Mouse (Mus musculus) heart, adult 2 months (tissue): ENCODE measurements around the gene Olfr127. TPM values are rescaled to one million over a fixed set of nuclear protein-coding genes. Genes with fewer than 3 reads are reported as not detected.
"Not testable (repeated sequence)": the region's sequence is repeated elsewhere in the genome, so short reads cannot be mapped to it uniquely, and the experiment has no call there.

Experiments used
- DNase-seq, 2 experiments: peaks; one replicate each; pipeline ENCODE4 v3.0.0; 2021
- H3K27ac ChIP-seq: fragments of 200-600 bp; 2 replicates; pipeline ENCODE4 v1.8.1; 2022
- H3K27me3 ChIP-seq: fragments of 200-500 bp; 2 replicates; pipeline ENCODE4 v1.6.1; 2012; ENCODE audit warnings: mild to moderate bottlenecking, low read length, inconsistent platforms, mixed read lengths; ENCODE audit not compliant: control insufficient read depth, insufficient read depth
- H3K36me3 ChIP-seq: fragments of 200-500 bp; 2 replicates; pipeline ENCODE4 v1.6.1; 2012; ENCODE audit warnings: low read length, inconsistent platforms; ENCODE audit not compliant: control insufficient read depth, insufficient read depth
- H3K4me1 ChIP-seq: fragments of 200-500 bp; 2 replicates; pipeline ENCODE4 v1.6.1; 2011; ENCODE audit warnings: low read length; ENCODE audit not compliant: control insufficient read depth, insufficient read depth
- H3K4me3 ChIP-seq: fragments of 200-600 bp; 2 replicates; pipeline ENCODE4 v1.8.1; 2022
- H3K79me2 ChIP-seq: fragments of 200-500 bp; replicated peaks from 2 replicates; pipeline ENCODE4 v1.6.1; 2012; ENCODE audit warnings: mild to moderate bottlenecking, inconsistent platforms, low read length, moderate library complexity, mixed read lengths; ENCODE audit not compliant: control insufficient read depth, insufficient read depth
- H3K9ac ChIP-seq: fragments of 200-500 bp; 2 replicates; pipeline ENCODE4 v1.6.1; 2012; ENCODE audit warnings: low read depth, mild to moderate bottlenecking, control low read depth, inconsistent platforms, low read length, mixed read lengths
- CTCF ChIP-seq: fragments of 200-600 bp; IDR thresholded peaks from 2 replicates; pipeline ENCODE4 v1.8.1; 2022; ENCODE audit warnings: antibody characterized with exemption, mild to moderate bottlenecking, moderate library complexity
- EP300 ChIP-seq: fragments of 200-500 bp; IDR thresholded peaks from 2 replicates; pipeline ENCODE4 v1.6.1; 2011; ENCODE audit warnings: low read depth, low read length, control low read depth; ENCODE audit not compliant: insufficient read depth
- POLR2A ChIP-seq: fragments of 200-500 bp; IDR thresholded peaks from 2 replicates; pipeline ENCODE4 v1.6.1; 2011; ENCODE audit warnings: mild to moderate bottlenecking, low read depth, low read length, control low read depth; ENCODE audit not compliant: insufficient read depth
- WGBS: fragments of 180-500 bp; shearing (Covaris S2); methylation state at CpG from one replicate; pipeline ENCODE4 v1.1.7; 2018; 5-methylcytosine and 5-hydroxymethylcytosine counted together
- intact Hi-C: fragments of 180-260 bp; cut with DNase I; formaldehyde crosslinking; loops from one replicate; pipeline ENCODE4 v1.15.1; 2025
- long read RNA-seq: library from polyadenylated mRNA; stranded (forward); transcript quantifications from one replicate; pipeline ENCODE4 v2.0.0, GENCODE M21; 2021
- polyA plus RNA-seq: library from polyadenylated mRNA; depleted of rRNA; stranded (reverse); fragments of >200 nt; gene quantifications from 2 replicates; pipeline ENCODE4 v1.2.3, GENCODE M21; 2012; rRNA removed
- total RNA-seq, 2 experiments: library from RNA; stranded (reverse); gene quantifications; 2 replicates each; pipeline ENCODE4 v1.2.3; 2021

Gene Olfr127
- not detected for total RNA-seq
- polyA plus RNA-seq = not detected in 2 replicates
- long read RNA-seq = 0 reads

DNA sequence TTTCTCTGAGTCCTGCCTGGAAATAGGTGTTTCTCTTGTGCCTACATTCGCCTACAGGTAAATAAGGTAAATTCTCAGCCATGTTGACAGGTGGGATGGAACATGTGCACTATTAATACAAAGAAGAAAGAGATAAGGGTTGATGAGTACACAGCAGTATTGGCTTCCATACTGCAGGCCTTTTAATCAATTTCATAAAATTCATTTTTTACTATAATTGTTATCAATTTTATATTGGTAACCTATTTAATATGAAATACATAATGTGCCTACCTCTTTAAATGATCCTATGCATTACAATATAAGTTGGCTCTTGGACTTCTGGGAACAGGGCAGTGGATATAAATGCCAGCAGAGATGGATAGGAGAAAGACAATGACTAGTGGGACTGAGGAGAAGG, at the start of gene Olfr127:
Gene Olfr127 (plus strand): TSS at position 301 of the 400 bp plus-strand sequence.
- intact Hi-C loops = no loop called here
- Histone ChIP-seq H3K4me3 (no peak within 1 kb of the TSS), H3K4me1 (no peaks in the 10 kb centered on the region), H3K79me2 (no peaks in the 10 kb centered on the region), H3K9ac (no peak within 1 kb of the TSS), H3K27ac (no peak within 1 kb of the TSS), H3K27me3 (no peaks in the 10 kb centered on the region), H3K36me3 (no peaks in the 10 kb centered on the region)
- TF ChIP-seq CTCF = no peak
- TF ChIP-seq POLR2A = no peak
- TF ChIP-seq EP300 = no peak
- no peak for DNase-seq
- WGBS = 33% methylated on average over 1 of the region's 1 CpGs

DNA sequence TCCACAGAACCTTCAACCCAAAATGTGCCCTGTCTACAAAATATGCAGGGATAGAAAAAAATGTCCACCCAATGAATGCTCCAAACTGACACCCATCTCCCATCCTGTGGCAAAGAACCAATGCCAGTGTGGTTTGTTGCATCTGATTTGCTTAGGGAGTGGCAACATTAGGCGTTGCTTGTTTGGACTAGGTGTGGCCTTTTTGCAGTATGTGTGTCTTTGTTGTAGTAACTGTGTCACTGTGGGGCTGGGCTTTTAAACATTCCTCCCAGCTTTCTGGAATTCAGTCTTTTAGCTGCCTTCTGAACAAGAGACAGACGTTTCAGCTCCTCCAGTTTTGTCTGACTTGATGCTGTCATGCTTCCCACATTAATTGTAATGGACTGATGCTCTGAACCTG, 36.3 kb upstream of the Olfr127 start:
- H3K79me2 ChIP-seq = no peaks in the 10 kb centered on the region
- no peak overlapping the region for H3K9ac ChIP-seq
- DNase-seq = no peak
- no peak overlapping the region for H3K27ac ChIP-seq
- WGBS = 35% methylated on average over 2 of the region's 2 CpGs
- intact Hi-C loops = no loop called here
- no peaks in the 10 kb centered on the region for H3K36me3 ChIP-seq
- TF ChIP-seq CTCF (no peak), POLR2A (no peak), EP300 (no peak)
- no peak overlapping the region for H3K4me3 ChIP-seq
- no peaks in the 10 kb centered on the region for H3K27me3 ChIP-seq
- no peaks in the 10 kb centered on the region for H3K4me1 ChIP-seq

DNA sequence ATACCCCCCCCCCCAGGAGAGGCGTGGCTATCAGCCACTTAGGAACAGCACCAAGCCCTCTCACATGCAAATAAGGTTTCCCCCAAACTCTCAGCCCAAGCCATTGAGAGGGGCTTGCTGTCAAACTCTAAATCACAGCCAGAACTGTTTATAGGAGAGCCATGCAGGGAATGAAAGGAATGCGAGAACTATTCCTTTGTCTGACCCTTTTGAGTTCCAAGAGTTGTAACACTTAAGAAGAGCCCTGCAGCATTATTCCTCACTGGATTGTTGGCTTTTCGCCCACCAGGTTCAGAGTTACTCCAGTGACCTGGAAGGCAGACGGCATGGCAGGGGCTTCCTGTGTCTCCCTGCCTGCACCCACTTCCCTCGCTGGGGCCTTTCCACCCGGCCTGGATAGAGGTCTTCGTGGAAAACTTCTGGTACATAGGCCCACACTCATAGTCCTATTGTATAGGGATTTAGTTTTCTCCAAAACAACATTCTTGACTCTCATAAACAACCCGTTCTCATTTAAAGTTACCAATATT, 30.5 kb upstream of the Olfr127 start:
- TF ChIP-seq CTCF = no peak
- no peak for TF ChIP-seq EP300
- no peak for TF ChIP-seq POLR2A
- Histone ChIP-seq H3K9ac (no peak overlapping the region), H3K27ac (no peak overlapping the region), H3K4me3 (no peak overlapping the region), H3K4me1 (no peaks in the 10 kb centered on the region), H3K27me3 (no peaks in the 10 kb centered on the region), H3K79me2 (no peaks in the 10 kb centered on the region), H3K36me3 (no peaks in the 10 kb centered on the region)
- 24% methylated on average over 8 of the region's 8 CpGs for WGBS
- intact Hi-C loops = no loop called here
- DNase-seq = no peak

DNA sequence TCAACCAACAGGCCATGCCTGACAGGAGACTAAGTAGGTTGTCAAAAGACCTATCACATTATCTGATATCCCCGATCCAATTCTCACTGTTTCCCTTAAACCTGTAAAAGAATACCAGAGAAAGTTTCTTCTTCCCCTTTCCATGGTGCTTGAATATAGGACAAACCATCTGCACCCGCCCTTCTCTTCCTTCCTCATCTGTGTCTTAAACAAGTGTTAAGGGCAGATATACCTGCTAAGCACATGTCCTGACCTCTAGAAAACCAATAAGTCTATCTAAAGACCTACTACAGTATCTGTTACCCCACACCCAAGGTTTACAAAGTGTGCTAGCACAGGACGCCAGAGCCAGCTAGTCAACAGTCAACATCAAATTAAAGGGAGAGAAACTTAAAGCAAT, 26.4 kb upstream of the Olfr127 start:
- Histone ChIP-seq H3K79me2 (no peaks in the 10 kb centered on the region), H3K27me3 (no peaks in the 10 kb centered on the region), H3K4me1 (no peaks in the 10 kb centered on the region), H3K4me3 (no peak overlapping the region), H3K9ac (no peak overlapping the region), H3K27ac (no peak overlapping the region), H3K36me3 (no peaks in the 10 kb centered on the region)
- TF ChIP-seq POLR2A (no peak), EP300 (no peak), CTCF (no peak)
- DNase-seq = no peak
- intact Hi-C loops = no loop called here
- 64% methylated on average over 3 of the region's 3 CpGs for WGBS

DNA sequence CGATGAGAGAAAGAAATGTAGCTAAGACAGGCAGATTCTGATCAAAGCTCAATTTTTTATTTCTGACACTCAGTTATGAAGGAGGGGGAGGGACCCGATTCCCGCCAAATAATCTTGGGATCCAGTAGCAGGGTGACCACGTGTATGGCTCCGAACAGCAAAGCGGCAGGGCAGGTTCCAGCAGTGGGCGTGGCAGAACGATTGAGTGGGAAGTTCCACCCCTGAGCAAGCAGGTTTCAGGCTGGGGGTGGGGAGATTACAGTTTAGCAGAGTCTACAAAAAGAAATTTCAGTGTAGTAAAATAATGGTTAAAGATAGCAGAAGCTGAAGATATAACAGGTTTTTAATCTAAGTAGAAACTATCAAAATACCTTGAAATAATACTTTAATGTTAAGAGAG, 6.6 kb downstream of the Olfr127 start:
- H3K36me3 ChIP-seq, intact Hi-C loops, H3K4me1 ChIP-seq, H3K4me3 ChIP-seq, H3K27me3 ChIP-seq, H3K9ac ChIP-seq, DNase-seq, H3K27ac ChIP-seq, H3K79me2 ChIP-seq: not testable (repeated sequence)
- WGBS = 58% methylated on average over 8 of the region's 8 CpGs

DNA sequence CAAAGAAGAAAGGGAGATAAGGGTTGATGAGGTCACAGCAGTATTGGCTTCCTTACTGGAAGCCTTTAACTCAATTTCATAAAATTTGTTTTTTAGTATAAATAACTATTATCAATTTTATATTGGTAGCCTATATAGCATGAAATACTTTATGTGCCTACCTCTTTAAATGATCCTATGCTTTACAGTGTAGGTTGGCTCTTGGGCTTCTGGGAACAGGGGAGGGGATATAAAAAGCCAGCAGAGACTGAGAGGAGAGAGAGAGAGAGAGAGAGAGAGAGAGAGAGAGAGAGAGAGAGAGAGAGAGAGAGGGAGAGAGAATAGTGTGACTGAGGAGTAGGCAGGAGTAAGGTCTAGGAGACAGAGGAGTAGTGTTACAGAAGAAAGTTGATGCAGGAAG, 20.0 kb downstream of the Olfr127 start, which contains the start of gene Olfr128:
Gene Olfr128 (plus strand): TSS at position 301 of the 400 bp plus-strand sequence.
- TF ChIP-seq POLR2A (no peak), CTCF (no peak), EP300 (no peak)
- Histone ChIP-seq H3K27ac (no peak within 1 kb of the TSS), H3K4me1 (no peaks in the 10 kb centered on the region), H3K27me3 (no peaks in the 10 kb centered on the region), H3K79me2 (no peaks in the 10 kb centered on the region), H3K9ac (no peak within 1 kb of the TSS), H3K4me3 (no peak within 1 kb of the TSS), H3K36me3 (no peaks in the 10 kb centered on the region)
- DNase-seq = no peak
- intact Hi-C loops = no loop called here
